Mouse (Mus musculus): ENCODE data around the gene Gclm. TPM values are rescaled to one million over a fixed set of nuclear protein-coding genes. Genes with fewer than 3 reads are reported as not detected.

Gclm gene
- polyA plus RNA-seq, 1 experiment from 2014 or later, result 48.1 TPM

GRCm38 (mm10) chr3:122293954-122294850 is 48.8 kb downstream of the Gclm start, which contains the start of gene Bcar3:
Bcar3 (plus strand) TSS chr3:122294136.
- peak within 1 kb of the TSS; percentile 99 for H3K9ac ChIP-seq (replicated peaks; ENCODE audit: low read depth, low read length)
- peak; percentile 89 for ATAC-seq (ENCODE audit: low read depth)
- H3K36me3 ChIP-seq (ENCODE audit: control insufficient read depth, insufficient read depth, low read length), result no peaks in the 10 kb centered on the region
- H3K27me3 ChIP-seq (ENCODE audit: control insufficient read depth, insufficient read depth, low read length), result no peaks in the 10 kb centered on the region; the same call in 1 of the 2 replicates
- peaks cover 34% of the 10 kb centered on the region for H3K4me1 ChIP-seq (ENCODE audit: control insufficient read depth, insufficient read depth, low read length)
- WGBS, result 1% methylated on average over 37 of the region's 37 CpGs
- peak within 1 kb of the TSS; percentile 100 for H3K27ac ChIP-seq (ENCODE audit: low read depth, low read length)
- peak within 1 kb of the TSS; percentile 85 for H3K4me3 ChIP-seq (ENCODE audit: low read depth, low read length)
- no peaks in the 10 kb centered on the region for H3K9me3 ChIP-seq (ENCODE audit: control insufficient read depth, low read length)
- H3K4me2 ChIP-seq (ENCODE audit: low read depth, low read length), result peak within 1 kb of the TSS; percentile 92

DNA sequence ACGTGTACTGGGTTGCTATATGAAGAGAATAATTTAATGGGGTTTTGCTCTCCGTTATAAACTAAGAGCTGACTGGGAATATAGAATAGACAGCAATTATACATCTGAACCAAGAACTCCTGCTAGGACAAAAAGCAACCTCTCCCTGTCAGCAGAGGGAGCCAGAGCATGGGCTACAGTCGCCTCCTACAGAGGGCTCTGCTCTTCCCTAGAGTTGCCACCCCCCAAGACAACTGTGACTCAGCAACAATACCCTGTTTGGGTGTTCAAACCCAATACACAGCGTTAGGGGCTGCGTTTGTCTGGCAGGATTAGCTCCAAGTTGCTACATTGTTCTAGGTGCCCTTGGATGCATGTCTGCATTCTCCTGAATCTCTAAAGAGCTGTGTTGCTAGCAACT is 50.2 kb downstream of the Gclm start:
- under 1% methylated on average over 5 of the region's 5 CpGs for WGBS
- Histone ChIP-seq H3K27ac (ENCODE audit: low read depth, low read length) (peak overlapping the region; percentile 100), H3K9me3 (ENCODE audit: control insufficient read depth, low read length) (no peaks in the 10 kb centered on the region), H3K9ac (replicated peaks; ENCODE audit: low read depth, low read length) (no peak overlapping the region), H3K36me3 (ENCODE audit: control insufficient read depth, insufficient read depth, low read length) (no peaks in the 10 kb centered on the region), H3K4me3 (ENCODE audit: low read depth, low read length) (no peak overlapping the region), H3K4me2 (ENCODE audit: low read depth, low read length) (no peak overlapping the region), H3K27me3 (ENCODE audit: control insufficient read depth, insufficient read depth, low read length) (no peaks in the 10 kb centered on the region; the same call in 1 of the 2 replicates), H3K4me1 (ENCODE audit: control insufficient read depth, insufficient read depth, low read length) (peaks cover 34% of the 10 kb centered on the region)
- ATAC-seq (ENCODE audit: low read depth), result no peak

- peak overlapping the region; percentile 29; the same call in 1 of the 2 replicates for H3K27ac ChIP-seq (ENCODE audit: low read depth, low read length)
- 58% methylated on average over 5 of the region's 5 CpGs for WGBS
- ATAC-seq (ENCODE audit: low read depth), result no peak
Measured at GRCm38 (mm10) chr3:122296979-122297378, 51.6 kb downstream of the Gclm start.

DNA sequence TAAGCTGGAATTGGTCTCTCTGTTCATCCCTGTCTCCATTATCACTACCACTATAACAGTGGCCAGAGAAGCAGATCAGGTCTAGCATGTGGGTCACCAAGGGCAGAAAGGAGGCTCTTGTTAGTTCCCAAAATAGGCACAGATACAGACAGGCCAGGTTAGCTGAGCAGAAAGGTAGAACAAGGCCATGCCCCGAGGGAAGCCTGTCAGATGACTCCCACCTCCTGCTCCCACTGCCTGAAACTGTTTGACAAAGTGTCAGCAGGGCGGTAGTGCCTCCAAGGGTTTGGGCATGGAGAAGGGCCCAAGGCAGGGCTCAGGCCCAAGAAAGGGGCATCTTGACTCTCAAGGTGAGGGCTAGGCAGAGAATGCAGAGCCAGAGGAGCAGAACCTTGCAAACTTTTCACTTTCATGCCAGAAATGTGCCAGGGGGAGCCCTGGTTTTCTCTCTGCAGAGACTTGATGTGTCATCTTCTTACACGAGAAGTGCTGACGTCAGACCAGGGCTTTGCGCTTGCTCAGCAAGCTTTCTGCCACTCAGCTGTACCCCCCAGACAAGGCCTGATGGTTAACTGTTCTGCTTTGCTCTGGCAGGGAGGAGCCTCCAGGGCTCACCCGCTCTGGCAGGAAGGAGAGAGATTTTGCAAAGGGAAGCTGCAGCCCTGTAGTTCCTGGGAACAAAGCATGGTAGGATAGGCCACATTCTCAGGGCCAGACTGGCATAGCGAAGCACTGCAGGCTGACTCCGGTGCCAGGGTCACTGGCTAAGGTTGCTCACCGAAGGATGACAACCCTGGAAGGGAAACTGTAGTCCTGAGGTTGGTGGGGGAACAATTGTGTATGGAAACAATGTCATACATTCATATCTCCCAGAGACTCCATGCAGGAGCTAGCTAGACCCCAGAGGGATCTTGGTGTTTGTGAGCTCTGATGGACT is 55.9 kb downstream of the Gclm start:
- Histone ChIP-seq H3K4me2 (ENCODE audit: low read depth, low read length) (no peak overlapping the region), H3K9me3 (ENCODE audit: control insufficient read depth, low read length) (no peaks in the 10 kb centered on the region), H3K4me3 (ENCODE audit: low read depth, low read length) (no peak overlapping the region), H3K36me3 (ENCODE audit: control insufficient read depth, insufficient read depth, low read length) (no peaks in the 10 kb centered on the region), H3K27ac (ENCODE audit: low read depth, low read length) (no peak overlapping the region), H3K27me3 (ENCODE audit: control insufficient read depth, insufficient read depth, low read length) (no peaks in the 10 kb centered on the region), H3K9ac (replicated peaks; ENCODE audit: low read depth, low read length) (no peak overlapping the region), H3K4me1 (ENCODE audit: control insufficient read depth, insufficient read depth, low read length) (0 out of 2 replicates have a peak, but pooled peaks cover 5% of the 10 kb centered on the region)
- ATAC-seq (ENCODE audit: low read depth), result no peak
- 70% methylated on average over 9 of the region's 9 CpGs for WGBS

More at GRCm38 (mm10) chr3:122296979-122297378, 51.6 kb downstream of the Gclm start:
- no peaks in the 10 kb centered on the region; the same call in 1 of the 2 replicates for H3K27me3 ChIP-seq (ENCODE audit: control insufficient read depth, insufficient read depth, low read length)
- H3K9me3 ChIP-seq (ENCODE audit: control insufficient read depth, low read length), result no peaks in the 10 kb centered on the region
- H3K4me3 ChIP-seq (ENCODE audit: low read depth, low read length), result no peak overlapping the region
- peaks cover 28% of the 10 kb centered on the region for H3K4me1 ChIP-seq (ENCODE audit: control insufficient read depth, insufficient read depth, low read length)
- H3K36me3 ChIP-seq (ENCODE audit: control insufficient read depth, insufficient read depth, low read length), result no peaks in the 10 kb centered on the region
- no peak overlapping the region for H3K9ac ChIP-seq (replicated peaks; ENCODE audit: low read depth, low read length)
- H3K4me2 ChIP-seq (ENCODE audit: low read depth, low read length), result no peak overlapping the region

- H3K9ac ChIP-seq (replicated peaks; ENCODE audit: low read depth, low read length), result no peak overlapping the region
- H3K4me3 ChIP-seq (ENCODE audit: low read depth, low read length), result no peak overlapping the region
- H3K27ac ChIP-seq (ENCODE audit: low read depth, low read length), result no peak overlapping the region
- 0 out of 2 replicates have a peak, but pooled peaks cover 3% of the 10 kb centered on the region for H3K4me1 ChIP-seq (ENCODE audit: control insufficient read depth, insufficient read depth, low read length)
- no peaks in the 10 kb centered on the region for H3K36me3 ChIP-seq (ENCODE audit: control insufficient read depth, insufficient read depth, low read length)
- 94% methylated on average over 4 of the region's 4 CpGs for WGBS
- ATAC-seq (ENCODE audit: low read depth), result no peak
- H3K27me3 ChIP-seq (ENCODE audit: control insufficient read depth, insufficient read depth, low read length), result no peaks in the 10 kb centered on the region
- H3K4me2 ChIP-seq (ENCODE audit: low read depth, low read length), result no peak overlapping the region
- H3K9me3 ChIP-seq (ENCODE audit: control insufficient read depth, low read length), result no peaks in the 10 kb centered on the region
Measured at GRCm38 (mm10) chr3:122304560-122304959, 59.2 kb downstream of the Gclm start.

DNA sequence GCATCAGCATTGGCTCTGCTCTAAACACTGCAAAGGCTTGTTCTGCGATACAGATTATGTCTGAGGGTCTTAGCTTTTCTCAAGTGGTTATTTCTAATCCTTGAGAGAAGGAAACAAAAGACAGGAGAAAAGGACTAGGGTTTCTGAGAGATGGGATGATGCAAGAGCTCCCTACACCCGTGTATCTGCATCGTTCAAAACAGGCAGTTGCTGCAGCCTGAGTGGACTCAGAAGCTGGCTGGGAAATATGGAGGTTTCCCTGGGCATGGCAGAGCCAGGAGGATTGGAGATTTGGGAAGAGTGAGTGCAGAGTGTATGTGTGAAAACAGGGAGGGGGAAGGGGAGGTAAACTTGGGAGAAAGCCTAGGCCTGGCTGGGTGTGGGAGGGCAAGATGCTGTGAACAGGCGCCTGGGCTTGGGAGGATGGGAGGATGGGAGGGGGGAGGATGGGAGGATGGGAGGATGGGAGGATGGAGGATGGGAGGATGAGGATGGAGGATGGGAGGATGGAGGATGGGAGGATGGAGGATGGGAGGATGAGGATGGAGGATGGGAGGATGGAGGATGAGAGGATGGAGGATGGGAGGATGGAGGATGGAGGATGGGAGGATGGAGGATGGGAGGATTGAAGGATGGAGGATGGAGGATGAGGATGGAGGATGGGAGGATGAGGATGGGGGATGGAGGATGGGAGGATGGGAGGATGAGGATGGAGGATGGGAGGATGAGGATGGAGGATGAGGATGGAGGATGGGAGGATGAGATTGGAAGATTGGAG is 62.7 kb downstream of the Gclm start:
- Histone ChIP-seq H3K4me1 (ENCODE audit: control insufficient read depth, insufficient read depth, low read length) (no peaks in the 10 kb centered on the region), H3K4me2 (ENCODE audit: low read depth, low read length) (no peak overlapping the region), H3K36me3 (ENCODE audit: control insufficient read depth, insufficient read depth, low read length) (no peaks in the 10 kb centered on the region), H3K27me3 (ENCODE audit: control insufficient read depth, insufficient read depth, low read length) (no peaks in the 10 kb centered on the region), H3K27ac (ENCODE audit: low read depth, low read length) (no peak overlapping the region), H3K9ac (replicated peaks; ENCODE audit: low read depth, low read length) (no peak overlapping the region), H3K9me3 (ENCODE audit: control insufficient read depth, low read length) (no peaks in the 10 kb centered on the region), H3K4me3 (ENCODE audit: low read depth, low read length) (no peak overlapping the region)
- ATAC-seq (ENCODE audit: low read depth), result no peak
- WGBS, result 74% methylated on average over 4 of the region's 4 CpGs

DNA sequence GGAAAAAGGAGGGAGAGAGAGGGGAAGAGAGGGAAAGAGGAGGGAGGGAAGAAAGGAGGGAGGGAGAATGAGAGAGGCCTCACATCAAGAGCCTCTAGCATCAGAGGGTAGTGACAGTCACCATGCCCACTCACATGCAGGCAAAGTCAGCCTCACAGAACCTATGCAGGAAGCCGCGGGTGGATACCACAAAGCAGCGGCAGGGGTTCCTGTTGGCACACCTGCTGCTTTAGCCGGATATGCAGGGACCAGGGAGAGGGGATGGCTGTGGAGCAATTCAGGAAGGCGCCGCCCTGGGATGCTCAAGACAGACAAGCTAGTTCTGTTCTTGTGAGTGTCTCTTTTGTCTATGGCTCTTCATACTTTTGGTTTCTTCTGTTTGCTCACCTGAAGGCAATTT is 63.6 kb downstream of the Gclm start:
- WGBS, result 34% methylated on average over 6 of the region's 6 CpGs
- no peak overlapping the region for H3K4me3 ChIP-seq (ENCODE audit: low read depth, low read length)
- no peaks in the 10 kb centered on the region for H3K4me1 ChIP-seq (ENCODE audit: control insufficient read depth, insufficient read depth, low read length)
- no peaks in the 10 kb centered on the region for H3K27me3 ChIP-seq (ENCODE audit: control insufficient read depth, insufficient read depth, low read length)
- no peak for ATAC-seq (ENCODE audit: low read depth)
- H3K4me2 ChIP-seq (ENCODE audit: low read depth, low read length), result no peak overlapping the region
- no peak overlapping the region for H3K27ac ChIP-seq (ENCODE audit: low read depth, low read length)
- no peaks in the 10 kb centered on the region for H3K36me3 ChIP-seq (ENCODE audit: control insufficient read depth, insufficient read depth, low read length)
- H3K9me3 ChIP-seq (ENCODE audit: control insufficient read depth, low read length), result no peaks in the 10 kb centered on the region
- H3K9ac ChIP-seq (replicated peaks; ENCODE audit: low read depth, low read length), result no peak overlapping the region

DNA sequence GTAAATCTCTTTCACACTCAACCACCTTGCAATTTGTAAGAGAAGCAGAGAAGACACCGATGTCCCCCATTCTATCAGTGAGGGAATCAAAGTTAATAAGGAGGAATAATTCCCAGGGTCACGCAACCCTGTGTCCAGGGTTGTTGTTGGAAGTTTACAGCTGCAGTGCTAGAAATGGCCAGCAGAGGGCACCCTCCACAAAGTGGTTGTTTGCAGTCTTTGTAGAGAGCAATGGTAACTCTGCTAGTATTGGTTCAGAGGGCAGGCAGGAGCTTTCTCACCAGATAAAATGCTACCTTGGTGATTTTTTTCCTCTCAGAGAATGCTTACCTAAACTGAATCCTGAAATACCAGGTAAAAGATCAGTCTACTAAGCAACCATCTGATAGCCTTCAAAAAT is 66.7 kb downstream of the Gclm start:
- WGBS, result 18% methylated on average over 2 of the region's 2 CpGs
- Histone ChIP-seq H3K4me1 (ENCODE audit: control insufficient read depth, insufficient read depth, low read length) (no peaks in the 10 kb centered on the region), H3K9me3 (ENCODE audit: control insufficient read depth, low read length) (no peaks in the 10 kb centered on the region), H3K4me3 (ENCODE audit: low read depth, low read length) (no peak overlapping the region), H3K4me2 (ENCODE audit: low read depth, low read length) (no peak overlapping the region), H3K36me3 (ENCODE audit: control insufficient read depth, insufficient read depth, low read length) (no peaks in the 10 kb centered on the region), H3K9ac (replicated peaks; ENCODE audit: low read depth, low read length) (no peak overlapping the region), H3K27ac (ENCODE audit: low read depth, low read length) (no peak overlapping the region), H3K27me3 (ENCODE audit: control insufficient read depth, insufficient read depth, low read length) (no peaks in the 10 kb centered on the region)
- peak; percentile 58; the same call in 1 of the 2 replicates for ATAC-seq (ENCODE audit: low read depth)
